Mouse (Mus musculus) right cerebral cortex, adult 2 months (tissue): ENCODE measurements around the gene Cybc1.

Experiments
- DNase-seq, 2 experiments: peaks; one replicate each; pipeline ENCODE4 v3.0.0; 2021 to 2022; ENCODE audit warnings: low spot score in 2 of 2

Cybc1 gene

DNA sequence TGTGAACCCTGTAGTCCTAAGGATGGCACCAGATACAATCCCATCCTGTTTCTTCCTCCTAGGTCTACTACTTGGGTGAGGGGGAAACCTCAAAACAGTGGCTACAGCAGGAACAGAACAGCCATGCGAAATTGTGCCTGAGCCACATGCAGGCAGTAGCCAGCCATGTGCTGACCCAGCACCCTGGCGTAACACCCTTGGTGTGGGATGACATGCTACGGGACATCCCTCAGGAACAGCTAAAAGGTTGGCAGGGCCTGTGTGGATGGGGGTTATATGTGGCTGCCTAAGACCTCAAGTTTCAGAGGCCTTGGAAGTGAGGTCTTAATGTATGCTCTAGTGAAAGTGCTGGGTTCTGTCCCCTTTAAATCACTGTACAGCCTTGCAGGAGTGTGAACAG is 12.3 kb downstream of the Cybc1 start:
- DNase-seq: no peak

DNA sequence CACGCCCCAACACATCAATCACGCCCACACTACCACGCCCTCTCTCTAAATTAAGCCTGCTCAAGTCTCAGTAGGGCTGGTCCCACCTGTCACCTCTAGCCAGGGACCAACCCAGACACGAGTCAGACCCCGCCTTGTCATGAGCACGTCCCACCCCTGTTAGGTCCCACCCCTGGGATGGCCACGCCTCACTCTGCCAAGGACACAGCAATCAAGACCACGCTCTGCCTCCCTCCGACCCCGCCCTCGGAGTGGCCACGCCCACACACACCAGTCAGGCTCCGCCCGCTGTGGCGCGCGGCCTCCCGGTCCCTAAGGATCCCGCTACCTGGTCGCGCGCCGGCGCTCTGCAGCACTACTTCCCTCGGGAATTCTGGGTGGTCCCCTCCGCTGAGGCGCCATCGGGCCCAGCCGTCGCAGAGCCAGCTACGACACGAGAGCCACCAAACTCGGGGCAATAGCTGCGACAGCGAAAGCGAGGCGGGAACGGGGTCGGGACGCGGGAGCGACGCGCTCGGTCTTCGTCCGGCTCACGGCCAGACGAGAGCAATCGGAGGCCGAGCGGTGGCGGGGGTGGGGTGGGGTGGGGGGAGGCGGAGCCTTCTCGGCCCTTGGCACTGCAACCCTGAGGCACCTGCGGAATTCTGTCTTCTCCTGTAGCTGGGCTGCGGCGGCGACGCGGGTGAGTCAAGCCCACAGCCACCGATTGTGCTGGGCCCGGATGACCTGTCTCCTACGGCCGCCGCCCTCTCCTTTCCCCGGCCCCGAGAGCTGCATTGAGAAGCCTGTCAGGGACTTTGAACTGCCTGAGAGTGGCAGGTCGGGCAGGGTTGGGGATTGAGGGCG is 24.7 kb downstream of the Cybc1 start, which contains the start of the genes Hexdc and Ogfod3:
TSS of gene Hexdc (plus strand) at position 273 of the 846 bp plus-strand sequence.
TSS of gene Ogfod3 (minus strand) at position 551 of the 846 bp plus-strand sequence.
- peak; percentile 90 to 92 for DNase-seq

DNA sequence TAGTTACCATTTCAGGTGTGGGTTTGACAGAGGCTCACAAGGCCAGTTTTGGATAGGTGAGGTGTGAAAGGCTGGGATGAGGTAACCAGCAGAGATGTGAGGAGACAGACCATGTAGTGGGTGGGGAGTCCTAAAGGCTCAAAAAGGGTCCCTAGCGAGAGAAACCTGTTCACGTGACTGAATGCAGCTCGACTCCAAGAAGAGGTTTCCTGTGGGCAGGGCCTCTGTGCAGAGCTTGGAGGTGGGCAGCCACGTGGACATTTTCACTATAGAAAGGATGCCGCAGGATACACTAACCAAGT is 25.3 kb downstream of the Cybc1 start:
- DNase-seq: no peak

DNA sequence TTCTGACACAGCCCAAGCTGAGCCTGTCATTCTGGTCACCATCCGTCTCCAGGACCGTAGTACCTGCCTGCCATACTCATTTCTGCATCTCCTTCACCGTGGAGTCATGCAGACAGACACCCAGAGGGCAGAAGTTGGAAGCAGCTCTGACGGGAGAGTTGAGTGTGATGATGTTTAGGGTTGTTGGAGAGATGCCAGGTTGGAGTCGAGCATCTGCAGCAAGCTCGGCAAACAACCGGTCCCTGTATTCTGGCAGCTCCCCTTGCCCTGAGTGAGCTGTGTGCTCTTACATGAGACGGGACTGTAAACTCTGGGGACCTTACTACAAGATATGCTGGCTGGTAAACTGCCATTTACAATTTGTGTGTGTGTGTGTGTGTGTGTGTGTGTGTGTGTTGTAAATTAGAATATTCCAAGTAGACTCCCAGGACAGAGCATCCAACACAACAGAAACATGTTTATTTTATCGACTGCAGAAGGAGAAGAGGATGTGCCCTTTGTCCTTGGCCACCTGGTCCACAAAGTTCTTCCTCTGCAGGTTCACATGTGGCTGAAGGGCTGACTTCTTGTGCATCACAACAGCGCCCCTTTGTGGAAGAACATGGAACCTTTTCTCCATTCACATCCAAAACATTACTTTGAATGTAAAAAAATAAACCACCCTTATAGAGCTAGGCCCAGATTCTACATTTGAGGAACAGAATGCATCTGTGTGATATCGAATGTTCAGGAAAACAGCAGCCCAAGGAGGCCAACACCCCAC is 27.5 kb downstream of the Cybc1 start:
- DNase-seq: peak; percentile 31 to 52

DNA sequence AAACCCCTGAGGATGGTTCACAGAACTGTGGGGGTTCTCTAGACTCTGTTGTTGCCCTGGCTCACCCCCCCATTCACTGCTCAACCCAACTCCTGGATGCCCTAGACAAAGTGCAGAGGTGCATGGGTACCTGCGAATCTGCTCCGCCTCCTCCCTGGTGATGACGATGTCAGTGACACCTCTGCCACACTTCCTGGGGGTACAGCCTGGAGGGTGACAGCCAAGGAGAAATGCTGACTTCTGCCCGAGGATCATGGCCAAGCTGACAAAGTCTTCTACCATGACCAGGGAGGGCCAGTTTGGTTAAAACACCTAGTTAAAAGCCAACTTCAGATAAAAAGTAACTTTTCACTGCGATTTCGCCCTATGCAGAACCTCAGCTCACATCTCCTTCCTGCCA is 28.3 kb downstream of the Cybc1 start:
- no peak for DNase-seq

DNA sequence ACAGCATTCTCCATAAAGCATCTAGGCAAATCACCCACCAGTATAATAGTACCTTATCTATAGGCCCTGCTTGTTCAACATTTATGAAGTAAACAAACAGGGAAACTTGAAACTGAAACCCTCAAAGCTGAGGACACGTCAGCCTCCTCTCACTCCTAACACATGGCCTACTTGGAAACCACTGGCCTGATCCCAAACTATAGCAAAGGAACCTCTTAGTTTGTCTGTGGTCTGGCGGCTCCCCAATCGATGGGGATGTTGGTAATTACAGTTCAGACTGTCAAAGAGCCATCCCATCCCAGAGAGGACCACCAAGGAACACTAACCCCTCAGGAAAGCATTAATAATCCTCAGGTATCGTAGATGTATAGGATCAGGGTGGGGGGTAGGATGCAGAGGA is 29.3 kb downstream of the Cybc1 start:
- no peak for DNase-seq

DNA sequence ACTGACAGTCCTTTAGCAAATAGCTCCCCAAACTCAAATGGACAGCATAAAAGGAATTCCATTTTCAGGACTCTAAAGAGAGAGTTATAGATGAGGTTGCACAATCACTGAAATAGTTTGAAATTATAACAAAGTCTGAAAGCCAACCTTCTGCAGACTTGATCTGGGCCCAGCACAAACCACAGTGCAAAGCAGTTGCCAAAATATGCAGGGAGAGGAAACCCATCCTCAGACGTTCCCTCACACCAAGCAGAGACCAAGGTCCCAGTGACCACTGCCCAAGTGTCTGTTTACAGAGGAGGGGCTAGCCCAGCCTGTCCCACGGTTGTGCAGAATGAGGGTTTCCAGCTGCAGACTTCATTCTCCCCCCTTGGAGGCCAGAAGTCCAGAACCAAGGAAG is 30.5 kb downstream of the Cybc1 start:
- no peak for DNase-seq

DNA sequence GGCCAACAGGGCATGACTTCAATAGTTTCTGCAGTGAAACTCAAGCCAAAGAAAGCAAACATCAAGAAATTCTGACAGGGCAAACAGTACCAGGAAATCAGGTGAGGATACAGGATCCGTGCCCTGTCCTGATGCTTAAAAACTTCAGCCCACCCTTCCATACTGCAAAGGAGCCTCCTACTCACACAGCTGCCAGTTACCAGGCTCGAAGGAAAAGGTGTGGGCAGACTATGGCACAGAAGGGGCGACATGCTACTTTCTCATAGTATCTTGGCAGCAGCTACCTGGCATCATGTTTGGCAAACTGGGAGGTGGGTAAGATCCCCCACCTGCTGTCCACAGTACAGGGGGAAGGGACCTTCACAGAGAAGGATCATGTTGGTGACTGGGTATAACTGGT is 35.7 kb downstream of the Cybc1 start:
- peak in 1 of 2 experiments; percentile 17 for DNase-seq

DNA sequence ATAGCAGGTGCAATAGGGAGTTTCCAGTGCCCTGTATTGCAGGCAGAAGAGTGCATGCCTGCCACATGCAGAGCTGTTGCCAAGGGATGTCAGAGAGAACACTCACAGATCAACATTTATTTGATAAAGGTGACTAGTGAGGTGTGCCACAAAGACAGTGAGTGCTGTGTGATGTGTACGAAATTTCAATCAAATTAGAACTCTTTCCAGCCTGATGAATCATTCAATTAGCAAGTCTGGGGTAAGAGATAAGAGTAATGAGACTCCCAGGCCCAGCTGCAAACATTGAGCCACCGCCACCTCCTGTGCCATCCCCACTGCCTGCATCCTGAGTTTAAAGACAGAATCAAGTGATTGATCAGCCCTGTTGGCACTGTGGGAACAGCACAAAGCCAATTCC is 36.4 kb downstream of the Cybc1 start:
- DNase-seq: no peak

DNA sequence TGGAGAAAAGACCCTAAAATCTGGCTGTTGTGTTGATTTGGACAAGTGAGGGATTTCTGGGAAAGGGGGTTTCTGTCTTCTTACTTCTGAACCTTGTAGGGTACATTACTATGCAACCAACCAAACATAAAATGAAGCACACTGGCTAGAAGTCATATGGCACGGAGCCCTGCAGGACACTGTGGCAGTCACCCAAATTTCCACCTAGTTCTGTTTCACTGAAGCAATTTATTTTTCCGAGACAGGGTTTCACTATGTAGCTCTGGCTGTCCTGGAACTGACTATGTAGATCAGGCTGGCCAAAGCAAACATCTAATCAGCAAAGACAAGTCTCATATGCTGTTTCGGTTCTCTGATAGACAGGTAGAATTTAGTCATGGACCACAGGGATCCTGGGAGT is 39.4 kb downstream of the Cybc1 start:
- no peak for DNase-seq

DNA sequence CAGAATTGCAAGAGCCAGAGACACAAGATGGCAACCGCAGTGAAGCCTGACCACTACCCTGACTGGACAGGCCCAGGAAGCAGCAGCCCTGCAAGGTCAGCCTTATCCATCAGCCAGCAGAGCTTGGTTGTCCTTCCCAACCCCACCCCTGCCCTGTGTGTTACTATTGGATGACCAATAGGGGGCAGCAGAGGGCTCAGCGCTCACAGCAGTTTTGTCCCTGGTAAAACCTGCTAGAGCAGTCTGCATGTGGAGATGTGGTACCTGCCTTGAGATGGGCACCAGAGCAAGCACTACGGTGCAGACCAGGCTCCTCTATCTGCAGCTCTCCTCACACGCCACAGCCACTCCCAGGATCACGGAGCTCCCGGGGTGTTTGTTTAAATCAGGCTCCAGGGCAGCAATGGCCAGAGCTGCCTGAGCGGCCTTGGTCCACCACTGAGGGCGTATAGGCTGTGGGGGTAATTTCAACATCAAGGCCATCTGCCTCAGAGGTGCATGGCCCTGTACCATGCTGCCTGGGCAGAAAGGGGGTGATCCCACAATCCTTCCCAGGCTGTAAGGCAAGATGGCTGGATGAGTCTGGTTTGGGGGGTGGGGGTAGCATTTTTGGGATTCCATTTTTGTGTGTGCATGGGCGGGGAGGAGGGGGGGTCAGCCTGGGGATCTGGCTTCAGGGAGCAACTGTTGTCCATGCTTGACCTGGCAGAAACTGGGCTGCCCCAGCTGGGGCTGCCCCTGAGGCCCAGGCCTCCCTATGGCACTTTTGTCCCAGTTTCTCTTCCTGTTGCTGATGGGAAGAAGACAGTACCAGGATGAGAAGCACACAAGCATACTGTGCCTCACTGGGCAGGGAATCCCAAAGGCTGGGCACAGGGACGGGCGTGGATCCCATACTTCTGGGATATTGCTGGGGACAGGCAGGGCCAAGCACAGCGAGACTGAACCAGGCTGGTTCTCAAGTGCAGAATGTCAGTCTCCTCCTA is 52.5 kb downstream of the Cybc1 start:
- peak in 1 of 2 experiments; percentile 41 for DNase-seq

DNA sequence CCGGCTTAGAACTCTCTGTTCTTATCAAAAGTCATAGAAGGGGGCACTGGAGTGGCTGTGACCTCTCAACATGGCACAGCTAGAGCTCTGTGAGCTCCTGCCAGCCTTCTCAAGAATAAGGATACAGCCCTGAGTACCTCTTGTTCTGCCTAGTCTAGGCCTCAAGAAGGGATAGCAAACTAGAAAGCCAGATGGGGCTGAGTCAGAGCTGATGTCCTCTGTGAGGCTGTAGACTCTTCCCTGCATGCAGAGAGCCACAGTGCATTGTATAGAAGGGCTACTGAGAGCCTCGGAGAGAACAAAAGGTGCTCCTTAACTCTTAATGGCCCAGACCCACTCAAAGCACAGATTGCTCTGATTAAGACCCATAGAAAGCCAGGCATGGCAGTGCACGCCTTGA is 54.9 kb downstream of the Cybc1 start:
- no peak for DNase-seq

DNA sequence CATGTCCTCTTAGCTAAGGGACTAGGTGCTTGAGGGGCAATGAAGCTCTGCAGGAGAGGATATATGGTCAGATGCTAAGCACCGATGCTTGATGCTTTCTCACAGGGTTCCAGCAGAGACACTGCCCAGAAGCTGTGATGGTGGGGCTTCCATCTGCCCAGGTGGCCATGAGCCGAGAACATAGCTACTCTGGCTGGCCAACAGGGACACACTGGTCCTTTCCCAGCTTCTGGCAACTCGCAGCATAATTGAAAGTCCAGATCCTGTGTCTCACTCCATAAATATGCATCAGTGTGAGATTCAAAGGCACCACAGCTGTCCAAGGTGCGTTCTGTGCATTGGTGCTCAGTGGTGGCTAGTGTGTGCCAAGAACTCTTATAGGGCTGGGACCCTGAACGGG is 55.9 kb downstream of the Cybc1 start:
- no peak for DNase-seq
